Mouse (Mus musculus): ENCODE data around the gene Hacl1. TPM values are rescaled to one million over a fixed set of nuclear protein-coding genes. Genes with fewer than 3 reads are reported as not detected.

The Hacl1 gene
- polyA plus RNA-seq, 1 experiment = 20.9 TPM

GRCm38 (mm10) chr14:31571419-31571818, 69.7 kb downstream of the Hacl1 start:
- H3K27me3 ChIP-seq (ENCODE audit: control insufficient read depth, insufficient read depth, low read length, poor library complexity, severe bottlenecking) = no peaks in the 10 kb centered on the region
- H3K4me3 ChIP-seq (ENCODE audit: low read depth, low read length) = no peak overlapping the region
- H3K9ac ChIP-seq (ENCODE audit: low read depth, poor library complexity, severe bottlenecking) = no peak overlapping the region
- no peak overlapping the region for H3K27ac ChIP-seq (ENCODE audit: insufficient read depth, low read length)
- H3K36me3 ChIP-seq (ENCODE audit: control insufficient read depth, insufficient read depth, low read length, poor library complexity, severe bottlenecking) = no peaks in the 10 kb centered on the region
- H3K4me1 ChIP-seq (ENCODE audit: control insufficient read depth, insufficient read depth, low read length) = no peaks in the 10 kb centered on the region
- no peaks in the 10 kb centered on the region for H3K9me3 ChIP-seq (replicated peaks; ENCODE audit: control insufficient read depth, insufficient read depth, low read length, poor library complexity, severe bottlenecking)
- no peak for TF ChIP-seq CTCF (IDR thresholded peaks at IDR 0.05; ENCODE audit: low read depth, low read length)
- TF ChIP-seq EP300 (IDR thresholded peaks at IDR 0.05; ENCODE audit: insufficient read depth, low read depth, low read length) = no peak
- TF ChIP-seq POLR2A (IDR thresholded peaks at IDR 0.05; ENCODE audit: insufficient read depth, low read length) = no peak

GRCm38 (mm10) chr14:31570131-31570951, 70.7 kb downstream of the Hacl1 start:
- Histone ChIP-seq H3K4me3 (ENCODE audit: low read depth, low read length) (no peak overlapping the region), H3K27ac (ENCODE audit: insufficient read depth, low read length) (no peak overlapping the region), H3K9ac (ENCODE audit: low read depth, poor library complexity, severe bottlenecking) (no peak overlapping the region), H3K9me3 (replicated peaks; ENCODE audit: control insufficient read depth, insufficient read depth, low read length, poor library complexity, severe bottlenecking) (no peaks in the 10 kb centered on the region), H3K36me3 (ENCODE audit: control insufficient read depth, insufficient read depth, low read length, poor library complexity, severe bottlenecking) (no peaks in the 10 kb centered on the region), H3K4me1 (ENCODE audit: control insufficient read depth, insufficient read depth, low read length) (no peaks in the 10 kb centered on the region), H3K27me3 (ENCODE audit: control insufficient read depth, insufficient read depth, low read length, poor library complexity, severe bottlenecking) (no peaks in the 10 kb centered on the region)
- TF ChIP-seq EP300 (IDR thresholded peaks at IDR 0.05; ENCODE audit: insufficient read depth, low read depth, low read length) (no peak), CTCF (IDR thresholded peaks at IDR 0.05; ENCODE audit: low read depth, low read length) (no peak), POLR2A (IDR thresholded peaks at IDR 0.05; ENCODE audit: insufficient read depth, low read length) (no peak)

GRCm38 (mm10) chr14:31569151-31569631, 71.9 kb downstream of the Hacl1 start:
- TF ChIP-seq POLR2A (IDR thresholded peaks at IDR 0.05; ENCODE audit: insufficient read depth, low read length) (no peak), EP300 (IDR thresholded peaks at IDR 0.05; ENCODE audit: insufficient read depth, low read depth, low read length) (no peak), CTCF (IDR thresholded peaks at IDR 0.05; ENCODE audit: low read depth, low read length) (no peak)
- Histone ChIP-seq H3K36me3 (ENCODE audit: control insufficient read depth, insufficient read depth, low read length, poor library complexity, severe bottlenecking) (no peaks in the 10 kb centered on the region), H3K9me3 (replicated peaks; ENCODE audit: control insufficient read depth, insufficient read depth, low read length, poor library complexity, severe bottlenecking) (no peaks in the 10 kb centered on the region), H3K9ac (ENCODE audit: low read depth, poor library complexity, severe bottlenecking) (no peak overlapping the region), H3K4me3 (ENCODE audit: low read depth, low read length) (no peak overlapping the region), H3K4me1 (ENCODE audit: control insufficient read depth, insufficient read depth, low read length) (no peaks in the 10 kb centered on the region), H3K27me3 (ENCODE audit: control insufficient read depth, insufficient read depth, low read length, poor library complexity, severe bottlenecking) (no peaks in the 10 kb centered on the region), H3K27ac (ENCODE audit: insufficient read depth, low read length) (no peak overlapping the region)

- Histone ChIP-seq H3K36me3 (ENCODE audit: control insufficient read depth, insufficient read depth, low read length, poor library complexity, severe bottlenecking) (no peaks in the 10 kb centered on the region), H3K9ac (ENCODE audit: low read depth, poor library complexity, severe bottlenecking) (no peak overlapping the region), H3K4me3 (ENCODE audit: low read depth, low read length) (no peak overlapping the region), H3K4me1 (ENCODE audit: control insufficient read depth, insufficient read depth, low read length) (no peaks in the 10 kb centered on the region), H3K27ac (ENCODE audit: insufficient read depth, low read length) (no peak overlapping the region), H3K9me3 (replicated peaks; ENCODE audit: control insufficient read depth, insufficient read depth, low read length, poor library complexity, severe bottlenecking) (no peaks in the 10 kb centered on the region), H3K27me3 (ENCODE audit: control insufficient read depth, insufficient read depth, low read length, poor library complexity, severe bottlenecking) (no peaks in the 10 kb centered on the region)
- no peak for TF ChIP-seq POLR2A (IDR thresholded peaks at IDR 0.05; ENCODE audit: insufficient read depth, low read length)
- TF ChIP-seq EP300 (IDR thresholded peaks at IDR 0.05; ENCODE audit: insufficient read depth, low read depth, low read length) = no peak
- TF ChIP-seq CTCF (IDR thresholded peaks at IDR 0.05; ENCODE audit: low read depth, low read length) = no peak
Observed at GRCm38 (mm10) chr14:31565478-31566212, 75.4 kb downstream of the Hacl1 start.

- Histone ChIP-seq H3K36me3 (ENCODE audit: control insufficient read depth, insufficient read depth, low read length, poor library complexity, severe bottlenecking) (no peaks in the 10 kb centered on the region), H3K9ac (ENCODE audit: low read depth, poor library complexity, severe bottlenecking) (no peak overlapping the region), H3K9me3 (replicated peaks; ENCODE audit: control insufficient read depth, insufficient read depth, low read length, poor library complexity, severe bottlenecking) (no peaks in the 10 kb centered on the region), H3K27me3 (ENCODE audit: control insufficient read depth, insufficient read depth, low read length, poor library complexity, severe bottlenecking) (no peaks in the 10 kb centered on the region), H3K4me1 (ENCODE audit: control insufficient read depth, insufficient read depth, low read length) (no peaks in the 10 kb centered on the region), H3K4me3 (ENCODE audit: low read depth, low read length) (no peak overlapping the region), H3K27ac (ENCODE audit: insufficient read depth, low read length) (no peak overlapping the region)
- TF ChIP-seq EP300 (IDR thresholded peaks at IDR 0.05; ENCODE audit: insufficient read depth, low read depth, low read length) (no peak), CTCF (IDR thresholded peaks at IDR 0.05; ENCODE audit: low read depth, low read length) (no peak), POLR2A (IDR thresholded peaks at IDR 0.05; ENCODE audit: insufficient read depth, low read length) (no peak)
Observed at GRCm38 (mm10) chr14:31564452-31565179, 76.5 kb downstream of the Hacl1 start.

Measured in ES-Bruce4 (cell line).